Mouse (Mus musculus) stomach, postnatal 0 days (tissue): ENCODE measurements at regions not wholly inside any gene's neighbourhood (a gene's known extent, or its start where the extent isn't known, plus 50 kb on each side); places are given as distances from the start of the nearest gene placed in this dataset.

Experiments used
- ATAC-seq: fragments of 200-750 bp; cut with Nextera tagmentation; 2 replicates; pipeline ENCODE4 v1.8.0; 2017; ENCODE audit not compliant: low FRiP score, low TSS enrichment
- DNase-seq: peaks from one replicate; pipeline ENCODE4 v3.0.0-alpha.2; 2016; ENCODE audit warnings: low spot score
- H3K27ac ChIP-seq: fragments of 300-500 bp; sonication (generic); replicated peaks from 2 replicates; pipeline ENCODE4 v1.5.1; 2014; ENCODE audit warnings: mild to moderate bottlenecking, control low read depth
- H3K27me3 ChIP-seq: fragments of 300-500 bp; sonication (generic); 2 replicates; pipeline ENCODE4 v1.6.1; 2014; ENCODE audit warnings: low read length; ENCODE audit not compliant: control insufficient read depth, insufficient read depth
- H3K36me3 ChIP-seq: fragments of 300-500 bp; sonication (generic); 2 replicates; pipeline ENCODE4 v1.6.1; 2014; ENCODE audit warnings: low read length, mixed read lengths; ENCODE audit not compliant: control insufficient read depth, insufficient read depth
- H3K4me1 ChIP-seq: fragments of 300-500 bp; sonication (generic); replicated peaks from 2 replicates; pipeline ENCODE4 v1.6.1; 2014; ENCODE audit warnings: antibody characterized with exemption; ENCODE audit not compliant: control insufficient read depth, insufficient read depth
- H3K4me2 ChIP-seq: fragments of 300-500 bp; sonication (generic); replicated peaks from 2 replicates; pipeline ENCODE4 v1.6.1; 2014; ENCODE audit warnings: low read depth, mild to moderate bottlenecking, control low read depth, moderate library complexity
- H3K4me3 ChIP-seq: fragments of 300-500 bp; sonication (generic); 2 replicates; pipeline ENCODE4 v1.5.1; 2014; ENCODE audit warnings: low read depth, low read length, control low read depth
- H3K9ac ChIP-seq: fragments of 300-500 bp; sonication (generic); 2 replicates; pipeline ENCODE4 v1.6.1; 2014; ENCODE audit warnings: mild to moderate bottlenecking, low read length, control low read depth, mixed read lengths
- H3K9me3 ChIP-seq: fragments of 300-500 bp; sonication (generic); 2 replicates; pipeline ENCODE4 v1.6.1; 2016; ENCODE audit warnings: low read length; ENCODE audit not compliant: control insufficient read depth
- CTCF ChIP-seq: IDR thresholded peaks from 2 replicates; pipeline ENCODE4 v1.5.1; 2016; ENCODE audit warnings: antibody characterized with exemption, low read depth, mild to moderate bottlenecking, moderate library complexity
- EP300 ChIP-seq: optimal IDR thresholded peaks from 2 replicates; pipeline ENCODE3; 2016; ENCODE audit warnings: antibody characterized with exemption
- WGBS: fragments of 180-500 bp; shearing (Covaris S2); extraction: QIAGEN DNeasy Blood & Tissue Kit; methylation state at CpG from one replicate; pipeline ENCODE4 v1.1.7; 2014; 5-methylcytosine and 5-hydroxymethylcytosine counted together

DNA sequence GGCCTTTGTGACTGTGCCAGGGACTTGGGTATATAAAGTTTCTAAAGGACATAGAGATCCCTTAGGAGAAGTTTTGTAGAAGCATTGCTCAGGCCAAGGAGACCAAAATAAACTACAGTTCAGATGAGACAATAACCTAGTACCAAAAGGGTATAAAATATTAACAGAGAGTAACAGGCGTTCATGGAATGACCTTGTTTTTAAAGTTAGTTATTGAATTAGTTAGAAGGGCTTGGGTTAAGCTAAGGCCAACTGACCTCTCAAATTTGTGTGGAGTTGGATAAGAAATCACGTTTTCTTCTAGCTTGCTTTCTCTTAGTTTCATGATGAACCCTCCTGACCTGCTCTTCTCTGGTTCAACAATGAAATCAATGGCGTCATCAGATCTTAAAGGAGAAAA is 209.8 kb upstream of the Gm37988 start:
- DNase-seq (no peak), ATAC-seq (no peak)
- WGBS = 57% methylated on average over 3 of the region's 3 CpGs
- Histone ChIP-seq H3K9me3 (no peaks in the 10 kb centered on the region), H3K9ac (no peak overlapping the region), H3K27me3 (no peaks in the 10 kb centered on the region), H3K4me1 (no peaks in the 10 kb centered on the region), H3K36me3 (no peaks in the 10 kb centered on the region), H3K4me3 (no peak overlapping the region), H3K27ac (no peak overlapping the region), H3K4me2 (no peak overlapping the region)
- TF ChIP-seq CTCF (no peak), EP300 (no peak)

DNA sequence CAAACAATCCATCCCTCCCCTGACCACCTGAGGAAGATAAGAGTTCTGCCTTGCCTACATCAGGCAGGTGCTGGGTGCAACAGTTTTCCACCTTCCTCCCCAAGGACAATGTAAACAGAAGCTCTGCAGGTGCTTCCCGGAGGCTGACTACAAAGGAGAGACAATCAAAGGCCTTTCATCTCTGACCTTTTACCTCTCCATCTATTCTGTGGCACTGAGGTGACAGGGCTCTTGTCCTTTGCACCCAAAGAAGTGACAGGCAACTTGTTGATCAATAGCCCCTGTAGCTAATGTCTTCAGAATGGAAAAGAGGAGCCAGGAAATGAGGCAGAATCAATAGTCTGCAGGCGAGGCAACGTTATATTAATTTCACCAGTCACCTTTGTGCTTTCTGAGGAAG is 209.3 kb upstream of the Gm37988 start:
- H3K4me1 ChIP-seq = no peaks in the 10 kb centered on the region
- ATAC-seq (no peak), DNase-seq (no peak)
- H3K9me3 ChIP-seq = no peaks in the 10 kb centered on the region
- H3K27ac ChIP-seq = no peak overlapping the region
- H3K27me3 ChIP-seq = no peaks in the 10 kb centered on the region
- TF ChIP-seq CTCF = no peak
- no peak for TF ChIP-seq EP300
- H3K36me3 ChIP-seq = no peaks in the 10 kb centered on the region
- WGBS = 33% methylated on average over 3 of the region's 3 CpGs
- no peak overlapping the region for H3K4me2 ChIP-seq
- no peak overlapping the region for H3K9ac ChIP-seq
- no peak overlapping the region for H3K4me3 ChIP-seq

DNA sequence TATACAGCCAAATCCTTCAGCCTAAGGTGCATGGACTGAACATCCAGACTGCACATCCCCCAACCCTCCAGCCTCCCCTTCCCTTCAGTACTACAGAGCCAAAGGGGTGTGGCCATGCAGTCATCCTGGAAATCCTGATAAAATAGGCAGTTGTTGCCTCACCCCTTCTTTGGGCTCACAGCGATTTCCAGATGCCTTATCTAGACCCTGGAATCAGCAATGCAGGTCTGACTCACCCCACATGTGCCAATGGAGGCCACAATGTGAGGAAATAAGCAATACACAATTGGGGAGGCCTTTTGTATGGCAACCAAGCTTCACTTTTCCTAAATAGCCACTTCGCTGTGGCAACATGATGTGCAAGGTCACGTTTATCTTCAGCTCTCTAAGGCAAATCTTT is 205.3 kb upstream of the Gm37988 start:
- no peaks in the 10 kb centered on the region for H3K27me3 ChIP-seq
- no peak overlapping the region for H3K4me2 ChIP-seq
- no peaks in the 10 kb centered on the region for H3K4me1 ChIP-seq
- no peak for DNase-seq
- TF ChIP-seq CTCF (no peak), EP300 (no peak)
- H3K4me3 ChIP-seq = no peak overlapping the region
- no peak overlapping the region for H3K9ac ChIP-seq
- 65% methylated on average over 3 of the region's 3 CpGs for WGBS
- no peak overlapping the region for H3K27ac ChIP-seq
- H3K9me3 ChIP-seq = no peaks in the 10 kb centered on the region
- H3K36me3 ChIP-seq = no peaks in the 10 kb centered on the region
- ATAC-seq = no peak

DNA sequence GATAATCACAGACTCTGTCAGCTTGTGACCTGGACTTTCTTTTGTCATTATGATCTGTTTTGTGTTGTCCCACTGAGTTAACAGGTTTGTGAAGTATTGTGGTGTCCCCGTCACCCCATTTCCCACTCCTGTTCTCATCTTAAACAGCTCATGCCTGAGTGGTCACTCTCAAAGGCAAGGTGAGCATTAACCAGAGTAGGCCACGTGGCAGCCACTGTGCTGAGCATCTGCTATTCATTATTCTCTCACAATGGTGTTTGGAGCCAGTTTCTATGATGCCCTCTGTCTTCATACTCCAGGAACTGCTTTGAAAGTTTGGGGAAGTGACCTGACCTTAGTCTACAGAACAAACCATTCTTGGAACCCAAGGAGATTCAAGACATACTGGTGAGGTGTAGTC is 198.9 kb upstream of the Gm37988 start:
- Histone ChIP-seq H3K4me1 (no peaks in the 10 kb centered on the region), H3K27me3 (no peaks in the 10 kb centered on the region), H3K9me3 (no peaks in the 10 kb centered on the region), H3K27ac (no peak overlapping the region), H3K36me3 (no peaks in the 10 kb centered on the region), H3K4me3 (no peak overlapping the region), H3K9ac (no peak overlapping the region), H3K4me2 (no peak overlapping the region)
- no peak for TF ChIP-seq CTCF
- TF ChIP-seq EP300 = no peak
- ATAC-seq (no peak), DNase-seq (no peak)
- 68% methylated on average over 2 of the region's 2 CpGs for WGBS

DNA sequence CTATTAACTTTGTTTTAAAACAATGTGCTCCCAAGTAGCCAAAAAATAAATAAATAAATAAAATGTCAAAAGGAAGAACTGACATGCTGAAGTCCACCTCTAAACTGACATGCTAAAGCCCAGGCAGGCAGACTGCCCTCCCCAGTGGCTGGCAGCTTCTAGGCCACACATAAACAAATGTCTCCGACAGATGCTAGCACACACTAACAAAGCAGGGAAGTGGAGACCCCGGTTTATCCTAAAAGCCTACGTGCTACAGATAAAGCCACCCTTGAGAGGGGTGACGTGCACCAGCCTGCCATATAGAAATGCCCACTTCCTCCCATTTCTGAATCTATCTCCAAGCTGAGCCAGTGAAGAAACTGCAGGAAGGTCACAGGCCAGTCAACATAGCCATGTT is 194.4 kb upstream of the Gm37988 start:
- Histone ChIP-seq H3K27me3 (no peaks in the 10 kb centered on the region), H3K9ac (no peak overlapping the region), H3K4me3 (no peak overlapping the region), H3K9me3 (no peaks in the 10 kb centered on the region), H3K36me3 (no peaks in the 10 kb centered on the region), H3K4me2 (no peak overlapping the region), H3K4me1 (no peaks in the 10 kb centered on the region), H3K27ac (no peak overlapping the region)
- no peak for ATAC-seq
- WGBS = 24% methylated on average over 4 of the region's 4 CpGs
- no peak for DNase-seq
- no peak for TF ChIP-seq CTCF
- no peak for TF ChIP-seq EP300

DNA sequence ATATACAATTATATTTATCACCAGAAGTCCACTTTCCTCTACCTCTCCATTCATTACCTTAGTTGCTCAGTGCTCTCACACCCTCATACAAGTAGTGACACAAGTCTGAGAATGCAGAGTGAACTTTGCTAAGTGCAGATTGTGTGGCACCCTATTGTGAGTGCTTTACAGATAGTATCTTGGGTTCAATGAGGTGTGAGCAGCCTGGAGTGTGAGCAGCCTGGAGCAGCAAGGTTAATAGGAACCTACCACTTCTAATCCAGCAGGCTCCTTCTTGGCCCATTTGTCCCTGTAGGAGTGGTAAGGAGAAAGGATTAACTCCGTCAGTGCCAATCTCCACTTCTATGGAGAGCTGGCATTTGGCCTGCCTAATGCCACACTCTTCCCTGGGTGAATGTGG is 192.4 kb upstream of the Gm37988 start:
- Histone ChIP-seq H3K9me3 (no peaks in the 10 kb centered on the region), H3K27me3 (no peaks in the 10 kb centered on the region), H3K9ac (no peak overlapping the region), H3K4me3 (no peak overlapping the region), H3K36me3 (no peaks in the 10 kb centered on the region), H3K27ac (no peak overlapping the region), H3K4me2 (no peak overlapping the region), H3K4me1 (no peaks in the 10 kb centered on the region)
- DNase-seq (no peak), ATAC-seq (no peak)
- WGBS = 96% methylated on average over 1 of the region's 1 CpGs
- TF ChIP-seq EP300 (no peak), CTCF (no peak)

DNA sequence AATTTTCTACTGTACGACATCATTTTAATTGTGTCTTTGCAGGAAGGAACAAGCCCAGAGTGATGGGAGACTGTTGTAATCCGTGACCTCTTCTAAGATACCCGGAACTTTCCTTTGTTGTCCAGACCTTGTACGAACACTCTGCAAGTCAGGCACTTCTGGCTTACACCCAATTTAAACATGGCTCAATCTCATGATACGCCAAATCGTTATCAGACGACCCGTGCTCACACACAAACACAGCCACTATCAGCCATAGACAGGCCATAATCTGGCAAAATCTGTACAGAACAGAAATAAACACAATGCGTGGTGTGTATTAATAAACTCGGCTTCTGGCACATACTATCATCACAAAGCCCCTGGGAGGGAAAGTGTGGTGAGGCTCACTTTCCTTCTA is 190.2 kb upstream of the Gm37988 start:
- Histone ChIP-seq H3K27me3 (no peaks in the 10 kb centered on the region), H3K27ac (no peak overlapping the region), H3K9me3 (no peaks in the 10 kb centered on the region), H3K4me2 (no peak overlapping the region), H3K4me3 (no peak overlapping the region), H3K4me1 (no peaks in the 10 kb centered on the region), H3K36me3 (no peaks in the 10 kb centered on the region), H3K9ac (no peak overlapping the region)
- no peak for DNase-seq
- TF ChIP-seq CTCF (no peak), EP300 (no peak)
- no peak for ATAC-seq
- WGBS = 27% methylated on average over 10 of the region's 10 CpGs
